Mouse (Mus musculus): ENCODE measurements around the gene Olfr1373. TPM values are rescaled to one million over a fixed set of nuclear protein-coding genes. Genes with fewer than 3 reads are reported as not detected.
"Not testable (repeated sequence)": the region's sequence is repeated elsewhere in the genome, so short reads cannot be mapped to it uniquely, and the experiment has no call there.

Gene Olfr1373
- not detected in 2 replicates for polyA plus RNA-seq (2016; fragmentation: Nextera tagmentation; extraction: Ambion mirVana)

GRCm38 (mm10) chr11:52145428-52145827 is at the start of gene Olfr1373:
Gene Olfr1373, minus strand, starts transcription at chr11:52145528.
- ATAC-seq (ENCODE audit: insufficient number of reproducible peaks, insufficient read depth, low FRiP score, low TSS enrichment); H3K27me3 ChIP-seq; H3K27ac ChIP-seq; H3K4me2 ChIP-seq (replicated peaks); H3K4me1 ChIP-seq; H3K9ac ChIP-seq; H3K9me3 ChIP-seq; H3K36me3 ChIP-seq; H3K4me3 ChIP-seq: not testable (repeated sequence)
- WGBS: 70% methylated on average over 1 of the region's 1 CpGs

- 92% methylated on average over 4 of the region's 4 CpGs for WGBS
- H3K36me3 ChIP-seq; H3K4me3 ChIP-seq; H3K4me1 ChIP-seq; H3K27ac ChIP-seq; H3K9me3 ChIP-seq; H3K9ac ChIP-seq; H3K4me2 ChIP-seq (replicated peaks); ATAC-seq (ENCODE audit: insufficient number of reproducible peaks, insufficient read depth, low FRiP score, low TSS enrichment); H3K27me3 ChIP-seq: not testable (repeated sequence)
These were observed 35.3 kb upstream of the Olfr1373 start for GRCm38 (mm10) chr11:52180651-52181050.

GRCm38 (mm10) chr11:52179897-52180296 is 34.6 kb upstream of the Olfr1373 start:
- not testable (repeated sequence) for H3K9ac ChIP-seq; H3K4me2 ChIP-seq (replicated peaks); H3K4me1 ChIP-seq; H3K27me3 ChIP-seq; ATAC-seq (ENCODE audit: insufficient number of reproducible peaks, insufficient read depth, low FRiP score, low TSS enrichment); H3K36me3 ChIP-seq; H3K27ac ChIP-seq; H3K9me3 ChIP-seq; H3K4me3 ChIP-seq
- 100% methylated on average over 2 of the region's 3 CpGs for WGBS

GRCm38 (mm10) chr11:52168461-52168860 is 23.1 kb upstream of the Olfr1373 start:
- ATAC-seq (ENCODE audit: insufficient number of reproducible peaks, insufficient read depth, low FRiP score, low TSS enrichment): no peak
- Histone ChIP-seq H3K36me3 (no peaks in the 10 kb centered on the region), H3K4me1 (no peaks in the 10 kb centered on the region; the same call in 1 of the 2 replicates), H3K27me3 (peaks cover 58% of the 10 kb centered on the region), H3K27ac (no peak overlapping the region), H3K4me2 (replicated peaks) (peak overlapping the region; percentile 65), H3K9me3 (no peaks in the 10 kb centered on the region), H3K9ac (peak overlapping the region; percentile 33; the same call in 1 of the 2 replicates), H3K4me3 (peak overlapping the region; percentile 41)
- 21% methylated on average over 12 of the region's 12 CpGs for WGBS

GRCm38 (mm10) chr11:52167901-52168302 is 22.6 kb upstream of the Olfr1373 start:
- ATAC-seq (ENCODE audit: insufficient number of reproducible peaks, insufficient read depth, low FRiP score, low TSS enrichment): 0 out of 2 replicates have a peak, but pooled peaks have one; percentile 67
- peak overlapping the region; percentile 33 for H3K9ac ChIP-seq
- H3K4me1 ChIP-seq, H3K27ac ChIP-seq, H3K36me3 ChIP-seq, H3K9me3 ChIP-seq: not testable (repeated sequence)
- WGBS: 2% methylated on average over 29 of the region's 42 CpGs
- H3K4me3 ChIP-seq: peak overlapping the region; percentile 41
- peaks cover 58% of the 10 kb centered on the region for H3K27me3 ChIP-seq
- peak overlapping the region; percentile 65 for H3K4me2 ChIP-seq (replicated peaks)

GRCm38 (mm10) chr11:52167126-52167525 is 21.8 kb upstream of the Olfr1373 start:
- H3K4me3 ChIP-seq: peak overlapping the region; percentile 12; the same call in 1 of the 2 replicates
- no peaks in the 10 kb centered on the region for H3K36me3 ChIP-seq
- H3K27me3 ChIP-seq: peaks cover 58% of the 10 kb centered on the region
- no peak overlapping the region for H3K27ac ChIP-seq
- no peak overlapping the region for H3K9ac ChIP-seq
- no peaks in the 10 kb centered on the region for H3K9me3 ChIP-seq
- no peak for ATAC-seq (ENCODE audit: insufficient number of reproducible peaks, insufficient read depth, low FRiP score, low TSS enrichment)
- H3K4me1 ChIP-seq: no peaks in the 10 kb centered on the region; the same call in 1 of the 2 replicates
- no peak overlapping the region for H3K4me2 ChIP-seq (replicated peaks)
- WGBS: under 1% methylated on average over 21 of the region's 21 CpGs

- 35% methylated on average over 10 of the region's 10 CpGs for WGBS
These were observed 18.6 kb upstream of the Olfr1373 start for GRCm38 (mm10) chr11:52163926-52164325.

GRCm38 (mm10) chr11:52143675-52144074 is 1.7 kb downstream of the Olfr1373 start:
- WGBS: 44% methylated on average over 4 of the region's 4 CpGs
- H3K27me3 ChIP-seq; H3K36me3 ChIP-seq; H3K9me3 ChIP-seq; H3K9ac ChIP-seq; H3K4me3 ChIP-seq; H3K4me1 ChIP-seq; ATAC-seq (ENCODE audit: insufficient number of reproducible peaks, insufficient read depth, low FRiP score, low TSS enrichment); H3K4me2 ChIP-seq (replicated peaks); H3K27ac ChIP-seq: not testable (repeated sequence)

More at GRCm38 (mm10) chr11:52163926-52164325, 18.6 kb upstream of the Olfr1373 start:
- H3K4me2 ChIP-seq (replicated peaks): no peak overlapping the region
- H3K27me3 ChIP-seq: peaks cover 36% of the 10 kb centered on the region
- no peak for ATAC-seq (ENCODE audit: insufficient number of reproducible peaks, insufficient read depth, low FRiP score, low TSS enrichment)
- H3K27ac ChIP-seq: no peak overlapping the region
- H3K36me3 ChIP-seq: no peaks in the 10 kb centered on the region
- H3K9me3 ChIP-seq: no peaks in the 10 kb centered on the region
- no peak overlapping the region for H3K9ac ChIP-seq
- no peaks in the 10 kb centered on the region; the same call in 1 of the 2 replicates for H3K4me1 ChIP-seq
- H3K4me3 ChIP-seq: no peak overlapping the region

- H3K4me1 ChIP-seq: no peaks in the 10 kb centered on the region
- no peak overlapping the region for H3K27ac ChIP-seq
- ATAC-seq (ENCODE audit: insufficient number of reproducible peaks, insufficient read depth, low FRiP score, low TSS enrichment): no peak
- H3K4me2 ChIP-seq (replicated peaks): no peak overlapping the region
- no peak overlapping the region for H3K4me3 ChIP-seq
- no peaks in the 10 kb centered on the region for H3K27me3 ChIP-seq
- WGBS: 83% methylated on average over 7 of the region's 7 CpGs
- no peak overlapping the region for H3K9ac ChIP-seq
- H3K9me3 ChIP-seq: peaks cover 4% of the 10 kb centered on the region; the same call in 1 of the 2 replicates
- peaks cover 5% of the 10 kb centered on the region; the same call in 1 of the 2 replicates for H3K36me3 ChIP-seq
These were observed 14.8 kb downstream of the Olfr1373 start for GRCm38 (mm10) chr11:52130451-52131068.

GRCm38 (mm10) chr11:52129621-52130450 is 15.5 kb downstream of the Olfr1373 start:
- no peaks in the 10 kb centered on the region for H3K27me3 ChIP-seq
- H3K4me3 ChIP-seq: no peak overlapping the region
- no peak for ATAC-seq (ENCODE audit: insufficient number of reproducible peaks, insufficient read depth, low FRiP score, low TSS enrichment)
- H3K27ac ChIP-seq: no peak overlapping the region; the same call in 1 of the 2 replicates
- no peaks in the 10 kb centered on the region for H3K9me3 ChIP-seq
- H3K4me1 ChIP-seq: no peaks in the 10 kb centered on the region
- 80% methylated on average over 10 of the region's 10 CpGs for WGBS
- no peak overlapping the region for H3K9ac ChIP-seq
- no peak overlapping the region for H3K4me2 ChIP-seq (replicated peaks)
- H3K36me3 ChIP-seq: peaks cover 12% of the 10 kb centered on the region; the same call in 1 of the 2 replicates

GRCm38 (mm10) chr11:52129171-52129570 is 16.2 kb downstream of the Olfr1373 start:
- 27% methylated on average over 3 of the region's 3 CpGs for WGBS
- Histone ChIP-seq H3K4me1 (no peaks in the 10 kb centered on the region), H3K9ac (no peak overlapping the region), H3K27me3 (no peaks in the 10 kb centered on the region), H3K4me2 (replicated peaks) (no peak overlapping the region), H3K4me3 (no peak overlapping the region), H3K36me3 (peaks cover 19% of the 10 kb centered on the region), H3K27ac (peak overlapping the region; percentile 54; the same call in 1 of the 2 replicates), H3K9me3 (no peaks in the 10 kb centered on the region)
- ATAC-seq (ENCODE audit: insufficient number of reproducible peaks, insufficient read depth, low FRiP score, low TSS enrichment): no peak

Measured in embryonic facial prominence, embryonic 12.5 days (tissue).